Mouse (Mus musculus) heart, adult 11 months (tissue): ENCODE results near the gene Klhl22.
"Not testable (repeated sequence)": the region's sequence is repeated elsewhere in the genome, so short reads cannot be mapped to it uniquely, and the experiment has no call there.

Experiments
- DNase-seq: peaks from one replicate; pipeline ENCODE4 v3.0.0; 2022

Gene Klhl22

DNA sequence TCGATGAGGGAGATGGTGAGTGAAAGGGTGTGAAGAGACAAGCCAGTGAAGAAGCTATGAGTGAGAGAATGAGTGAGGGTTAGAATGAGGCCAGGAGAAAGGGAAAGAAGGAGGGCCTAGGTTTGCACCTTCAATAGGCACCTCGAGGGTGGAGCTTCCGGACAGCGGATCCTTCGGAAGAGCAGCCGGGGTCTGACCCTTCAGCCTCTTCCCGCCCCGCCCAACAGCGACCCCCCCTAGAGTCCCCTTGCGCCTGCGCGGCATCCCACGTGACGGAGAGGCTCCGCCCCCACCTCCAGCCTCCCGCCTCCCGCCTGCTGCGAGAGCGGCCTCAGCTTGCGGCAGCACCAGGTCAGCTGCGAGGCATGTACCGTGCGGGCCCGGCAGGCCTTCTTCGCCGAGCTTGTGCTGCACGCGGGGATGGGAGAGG, at the start of gene Klhl22:
Gene Klhl22, plus strand, starts transcription at position 275 of the 430 bp plus-strand sequence.
- peak; percentile 99 for DNase-seq

DNA sequence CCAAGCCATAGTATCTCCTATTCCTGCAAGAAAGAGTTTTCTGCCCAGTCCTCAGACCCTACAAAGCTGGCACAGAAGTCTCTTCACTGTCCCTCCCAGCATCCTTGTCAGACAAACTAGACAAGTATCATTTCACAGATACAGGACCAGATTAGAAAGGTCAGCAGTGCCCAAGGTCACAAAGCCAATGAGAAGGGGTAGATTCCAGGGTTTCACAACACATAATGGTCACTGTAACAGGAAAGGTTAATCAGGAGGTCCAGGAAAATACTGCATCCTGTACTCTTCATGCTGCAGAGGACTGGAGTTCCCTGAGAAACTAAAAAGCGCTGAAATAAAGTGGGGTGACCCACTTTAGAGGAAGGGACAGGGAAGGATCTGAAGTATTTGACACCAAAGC, 41.6 kb upstream of the Klhl22 start:
- no peak for DNase-seq

DNA sequence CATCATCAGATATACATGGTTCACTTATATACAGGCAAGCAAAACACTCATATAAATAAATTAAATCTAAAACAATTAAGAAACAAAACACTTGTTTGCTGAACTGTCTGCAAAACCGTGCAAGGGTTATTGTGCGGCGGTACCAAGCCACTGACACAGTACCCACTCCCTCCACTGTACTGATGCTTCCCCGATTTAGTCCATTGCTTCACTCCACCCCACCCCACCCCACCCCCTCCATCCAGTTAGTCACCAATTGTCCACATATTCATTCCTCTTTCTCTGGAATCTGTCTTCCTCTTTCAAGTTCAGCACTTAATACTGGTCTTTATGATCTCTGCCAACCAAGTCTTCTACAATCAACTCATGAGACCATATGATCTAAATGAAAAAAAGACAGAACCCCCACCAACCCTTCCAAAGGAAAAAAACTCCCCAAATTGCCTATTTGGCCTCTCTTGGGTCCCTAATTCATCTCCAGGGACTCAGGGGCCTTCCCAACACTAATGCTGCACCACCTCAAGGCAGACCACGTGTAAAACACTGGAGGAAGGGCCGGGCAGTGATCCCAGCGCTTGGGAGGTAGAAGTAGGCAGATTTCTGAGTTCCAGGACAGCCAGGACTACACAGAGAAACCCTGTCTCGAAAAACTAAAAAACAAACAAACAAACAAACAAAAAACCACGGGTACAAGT, 38.2 kb upstream of the Klhl22 start:
- no peak for DNase-seq

DNA sequence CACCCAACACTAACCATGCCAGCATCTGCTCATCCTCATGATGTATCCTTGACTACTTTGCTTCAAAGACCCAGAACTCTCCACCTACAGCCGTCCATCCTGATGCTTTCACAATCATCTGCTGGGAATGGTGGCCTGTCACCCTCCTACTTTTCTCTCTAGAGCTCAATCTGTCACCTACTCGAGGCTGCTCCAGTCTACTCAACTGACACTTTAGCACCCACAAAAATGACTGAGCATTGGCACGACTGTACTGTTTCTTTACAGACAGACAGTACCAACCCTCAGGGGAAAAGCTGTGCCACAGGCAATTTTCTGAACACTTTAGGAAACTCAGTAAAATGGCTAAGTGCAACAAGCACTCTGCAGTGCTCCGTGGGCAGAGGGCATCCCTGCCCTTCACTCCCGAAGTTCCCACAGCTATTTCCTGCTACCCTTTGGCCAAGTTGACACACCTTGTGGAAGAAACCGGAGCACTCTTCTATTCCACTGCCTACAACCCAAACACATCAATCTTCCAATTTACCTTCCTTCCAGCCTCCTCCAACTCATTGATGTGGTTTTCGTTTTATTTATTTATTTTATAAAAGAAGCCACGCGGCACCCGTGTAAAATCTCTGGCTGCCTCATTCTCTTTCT, 37.5 kb upstream of the Klhl22 start:
- DNase-seq: no peak

DNA sequence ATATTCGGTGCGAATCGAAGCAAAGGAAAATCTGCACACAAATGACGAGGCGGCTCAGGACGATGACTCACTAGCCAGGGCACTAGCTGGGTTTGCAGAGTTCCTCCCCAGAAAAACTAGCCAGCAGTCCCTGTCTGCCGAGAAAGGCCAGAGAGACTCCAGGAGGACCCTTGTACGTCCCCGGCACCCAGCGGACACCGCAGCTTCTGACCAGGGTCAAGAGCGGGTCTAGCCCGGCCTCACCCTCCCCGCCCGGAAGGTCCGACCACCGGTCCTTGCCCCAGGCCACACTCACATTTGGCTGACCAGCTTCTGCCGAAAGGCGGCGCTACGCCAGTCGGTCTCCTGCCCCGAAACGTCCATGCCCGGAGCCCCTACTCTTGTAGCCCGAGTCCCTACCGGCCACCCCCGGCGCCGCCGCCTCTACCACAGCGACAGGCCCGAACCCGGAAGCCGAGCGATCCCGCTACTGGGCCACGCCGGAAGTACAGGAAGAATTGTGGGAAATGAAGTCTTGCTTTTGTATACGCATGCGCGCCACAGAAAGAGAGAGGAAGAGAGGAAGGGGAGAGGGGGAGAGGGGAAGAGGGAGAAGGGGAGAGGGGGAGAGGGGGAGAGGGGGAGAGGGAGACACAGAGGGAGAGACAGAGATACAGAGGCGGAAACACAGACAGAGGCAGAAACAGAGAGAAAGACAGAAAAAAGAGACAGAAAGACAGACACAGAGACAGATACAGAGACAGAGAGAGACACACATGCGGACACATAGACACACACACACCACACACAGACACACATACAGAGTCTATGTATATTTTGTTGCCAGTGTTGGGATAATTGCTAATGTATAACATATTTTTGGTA, 36.7 kb upstream of the Klhl22 start:
- DNase-seq: peak; percentile 99

DNA sequence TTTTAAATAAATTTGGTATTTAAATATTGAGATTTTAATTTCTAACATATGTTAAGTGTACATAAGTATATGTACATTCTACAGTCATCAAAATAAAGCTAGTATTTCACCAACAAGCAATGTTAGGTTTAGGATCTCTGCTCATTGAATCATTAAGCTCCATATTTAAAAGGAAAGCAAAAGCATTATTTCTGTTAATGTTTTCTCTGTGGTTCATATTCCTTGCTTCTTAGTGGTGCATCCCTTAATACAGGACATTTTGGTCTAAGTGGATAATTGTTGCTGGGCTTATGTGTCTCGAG, 36.1 kb upstream of the Klhl22 start:
- DNase-seq: no peak

DNA sequence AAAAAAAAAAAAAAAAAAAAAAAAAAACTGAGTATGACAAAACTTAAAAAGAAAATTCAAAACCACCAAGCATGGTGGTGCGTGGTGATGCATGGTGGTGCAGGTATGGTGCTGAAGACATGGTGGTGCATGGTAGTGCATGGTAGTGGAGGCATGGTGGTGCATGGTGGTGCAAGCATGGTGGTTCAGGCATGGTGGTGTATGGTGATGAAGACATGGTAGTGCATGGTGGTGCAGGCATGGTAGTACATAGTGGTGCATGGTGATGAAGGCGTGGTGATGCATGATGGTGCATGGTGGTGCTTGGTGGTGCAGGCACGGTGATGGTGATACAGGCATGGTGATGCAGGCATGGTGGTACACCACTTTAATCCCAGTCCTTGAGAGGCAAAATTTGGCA, 35.0 kb upstream of the Klhl22 start:
- peak; percentile 89 for DNase-seq

DNA sequence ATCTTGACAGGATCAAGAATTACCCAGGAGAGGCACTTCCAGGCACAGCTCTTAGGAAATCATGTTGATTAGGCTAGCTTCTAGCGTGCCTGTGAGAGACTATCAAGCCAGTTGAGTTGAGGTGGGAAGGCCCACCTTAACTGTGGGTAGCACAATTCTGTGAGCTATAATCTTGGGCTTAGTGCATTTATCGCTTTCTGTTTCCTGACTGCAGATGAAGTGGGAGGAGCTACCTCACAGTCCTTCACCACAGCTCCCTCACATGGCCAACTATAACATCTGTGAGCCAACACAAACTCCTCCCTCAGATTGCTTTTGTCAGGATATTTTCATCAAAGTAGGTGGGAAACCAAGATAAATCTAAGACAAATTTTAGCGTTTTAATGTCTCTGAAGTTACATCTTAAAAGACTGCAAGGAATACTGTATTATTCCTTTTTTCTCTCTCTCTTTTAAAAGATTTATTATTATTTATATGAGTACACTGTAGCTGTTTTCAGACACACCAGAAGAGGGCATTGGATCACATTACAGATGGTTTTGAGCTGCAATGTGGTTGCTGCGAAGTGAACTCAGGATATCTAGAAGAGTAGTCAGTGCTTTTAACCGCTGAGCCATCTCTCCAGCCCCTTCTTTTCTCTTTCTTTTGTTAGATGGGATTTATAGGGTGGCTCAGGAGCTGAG, 32.1 kb upstream of the Klhl22 start:
- peak; percentile 94 for DNase-seq

DNA sequence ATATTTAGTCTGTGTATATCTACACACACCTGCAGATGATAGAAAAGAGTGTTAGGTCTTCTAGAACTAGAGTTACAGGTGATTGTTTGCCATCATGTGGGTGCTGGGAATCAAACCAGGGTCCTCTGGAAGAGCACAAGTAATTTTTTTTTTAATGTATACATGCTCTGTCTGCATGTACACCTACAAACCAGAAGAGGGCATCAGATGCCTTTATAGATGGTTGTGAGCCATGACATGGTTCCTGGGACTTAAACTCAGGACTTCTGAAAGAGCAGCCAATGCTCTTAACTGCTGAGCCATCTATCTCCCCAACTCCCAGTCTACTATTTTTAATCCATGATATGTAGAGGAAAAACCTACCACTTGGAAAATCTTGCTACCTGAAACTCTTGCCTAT, 29.4 kb upstream of the Klhl22 start:
- DNase-seq: no peak

DNA sequence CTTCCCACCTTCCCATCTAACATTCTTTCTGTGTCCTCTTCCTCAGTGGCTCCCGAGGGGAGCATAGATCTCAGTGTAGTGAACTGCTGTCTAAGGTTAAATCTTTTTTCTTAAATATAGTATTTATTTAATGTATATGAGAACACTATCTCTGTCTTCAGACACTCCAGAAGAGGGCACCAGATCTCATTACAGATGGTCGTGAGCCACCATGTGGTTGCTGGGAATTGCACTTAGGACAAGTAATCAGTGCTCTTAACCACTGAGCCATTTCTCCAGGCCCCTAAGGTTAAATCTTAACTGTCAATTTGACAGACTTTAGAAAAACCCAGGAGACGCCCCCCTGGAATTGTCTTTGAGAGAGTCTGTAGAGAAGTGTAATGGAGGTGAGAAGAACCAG, 27.4 kb upstream of the Klhl22 start:
- no peak for DNase-seq

DNA sequence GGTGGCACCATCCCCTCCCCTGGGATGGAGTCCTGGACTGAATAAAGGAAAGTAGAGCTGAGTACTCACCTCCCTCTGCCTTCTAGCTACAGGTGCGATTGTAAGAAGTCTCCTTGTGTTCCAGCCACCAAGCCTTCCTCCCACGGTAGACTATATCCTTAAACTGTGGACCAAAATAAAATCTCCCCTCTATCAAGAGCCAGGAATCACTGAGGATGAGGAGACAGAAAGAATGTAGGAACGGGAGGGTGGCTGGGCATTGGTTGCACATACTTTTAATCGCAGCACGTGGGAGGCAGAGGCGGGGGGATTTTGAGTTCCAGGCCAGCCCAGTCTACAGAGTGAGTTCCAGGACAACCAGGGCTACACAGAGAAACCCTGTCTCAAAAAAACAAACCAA, 27.0 kb upstream of the Klhl22 start:
- DNase-seq: no peak

DNA sequence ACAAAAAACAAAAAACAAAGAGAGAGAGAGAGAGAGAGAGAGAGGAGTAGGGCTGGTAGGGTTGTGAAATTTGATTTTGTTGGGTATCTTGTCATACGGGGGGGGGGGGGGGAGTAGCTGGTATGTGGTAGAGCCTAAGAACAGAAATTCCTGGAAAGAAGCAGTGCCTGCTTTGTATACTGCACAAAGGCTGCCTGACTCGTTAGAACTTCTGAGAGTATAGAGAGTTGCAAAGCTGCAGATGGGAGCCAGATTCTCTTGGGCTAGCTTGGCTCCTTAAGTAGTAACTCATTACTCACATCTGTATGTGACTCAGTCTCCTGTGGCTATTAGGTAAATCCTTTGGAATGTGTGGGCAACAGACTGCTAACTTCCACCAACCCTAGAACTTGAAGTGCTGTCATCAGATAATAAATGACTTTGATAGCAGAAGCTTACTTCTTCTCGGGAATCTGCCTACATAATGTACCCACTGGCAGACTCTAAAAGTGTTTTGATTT, 26.5 kb upstream of the Klhl22 start, which contains the start of gene Med15:
Gene Med15, minus strand, starts transcription at position 51 of the 500 bp plus-strand sequence.
- DNase-seq: no peak

DNA sequence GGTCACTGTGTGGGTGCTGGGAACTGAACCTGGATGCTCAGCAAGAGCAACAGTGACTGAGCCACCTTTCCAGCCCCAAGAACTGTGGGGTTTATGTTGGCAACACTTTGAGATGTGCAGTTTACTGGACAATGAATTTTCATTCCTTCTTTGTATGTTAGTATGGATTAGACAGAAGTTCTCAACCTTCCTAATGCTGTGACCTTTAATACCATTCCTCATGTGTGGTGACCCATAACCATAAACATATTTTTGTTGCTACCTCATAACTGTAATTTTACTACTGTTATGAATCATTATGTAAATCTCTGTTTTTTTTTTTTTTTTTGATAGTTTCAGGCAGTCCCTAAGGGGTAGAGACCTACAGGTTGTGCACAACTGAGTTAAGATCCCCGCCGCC, 25.8 kb upstream of the Klhl22 start:
- DNase-seq: no peak

DNA sequence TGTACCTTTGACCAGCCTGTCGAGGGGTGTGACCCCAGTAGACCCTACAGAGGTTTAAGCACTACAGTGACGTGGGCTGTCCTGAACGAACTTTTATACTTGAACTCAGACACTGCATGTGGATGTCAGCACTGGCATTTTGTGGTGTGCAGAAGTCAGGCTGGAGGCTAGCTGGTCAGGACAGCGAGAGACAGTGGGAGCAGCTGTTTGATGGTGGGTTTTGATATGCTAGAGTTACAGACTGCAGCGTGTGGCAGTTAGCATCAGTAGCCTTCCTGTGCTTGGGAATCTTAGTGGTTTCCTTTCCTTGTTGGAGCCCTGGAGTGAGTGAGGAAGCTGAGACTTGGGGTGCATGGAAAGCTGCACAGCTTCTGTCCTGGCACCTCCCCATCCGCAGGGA, 24.5 kb upstream of the Klhl22 start:
- not testable (repeated sequence) for DNase-seq

DNA sequence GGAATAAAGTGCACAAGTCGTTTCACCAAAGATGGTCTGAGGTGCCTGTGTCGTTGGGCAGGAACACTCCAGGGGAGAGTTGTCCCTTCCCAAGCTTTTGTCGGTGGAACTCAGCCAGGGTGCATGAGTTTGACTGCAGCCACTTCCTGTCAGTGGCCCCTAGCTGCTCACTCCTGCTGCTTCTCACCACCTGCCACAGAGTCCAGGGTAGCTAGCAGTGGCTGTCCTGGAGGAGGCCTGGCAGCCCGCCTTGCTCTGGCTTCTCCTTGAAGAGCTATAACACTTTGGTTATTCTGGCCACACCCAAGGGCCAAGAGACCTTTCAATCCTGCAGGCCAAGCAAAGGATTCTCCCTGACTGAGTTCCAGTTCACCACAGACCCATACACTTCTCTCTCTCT, 23.3 kb upstream of the Klhl22 start:
- DNase-seq: no peak

DNA sequence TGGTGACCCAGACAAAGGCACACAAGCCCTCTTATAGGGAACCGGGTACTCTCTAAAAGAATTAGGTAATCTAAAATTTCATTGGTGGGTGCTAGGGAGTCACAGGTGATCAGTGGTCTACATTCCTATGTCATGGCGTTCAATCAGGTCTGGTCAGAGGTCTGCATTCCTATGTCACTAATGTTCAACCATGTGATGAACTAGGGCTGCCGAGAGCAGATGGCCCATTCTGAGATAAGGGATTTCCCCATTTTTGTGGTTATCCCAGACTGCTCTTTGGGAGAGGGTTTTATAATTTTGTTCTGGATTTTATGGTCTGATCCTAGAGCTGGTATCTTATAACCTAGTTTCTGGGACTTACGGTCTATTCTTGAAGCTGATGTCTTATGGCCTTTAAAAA, 19.3 kb upstream of the Klhl22 start:
- no peak for DNase-seq

DNA sequence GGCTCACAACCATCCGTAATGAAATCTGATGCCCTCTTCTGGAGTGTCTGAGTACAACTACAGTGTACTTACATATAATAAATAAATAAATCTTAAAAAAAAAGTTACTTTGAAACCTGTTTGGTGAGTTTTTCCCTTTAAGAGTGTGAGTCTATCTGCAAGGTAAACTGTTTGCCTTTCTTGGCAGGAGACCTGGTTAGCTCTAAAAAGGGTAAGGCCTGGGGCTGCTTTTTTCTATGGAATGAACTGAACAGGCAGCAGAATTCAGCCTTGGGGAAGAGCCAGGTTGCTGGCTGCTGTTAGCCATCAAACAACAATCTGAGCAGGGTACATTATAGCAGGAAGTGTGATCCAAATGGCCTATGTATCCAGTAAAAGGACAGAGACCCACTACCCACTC, 16.6 kb upstream of the Klhl22 start:
- no peak for DNase-seq

DNA sequence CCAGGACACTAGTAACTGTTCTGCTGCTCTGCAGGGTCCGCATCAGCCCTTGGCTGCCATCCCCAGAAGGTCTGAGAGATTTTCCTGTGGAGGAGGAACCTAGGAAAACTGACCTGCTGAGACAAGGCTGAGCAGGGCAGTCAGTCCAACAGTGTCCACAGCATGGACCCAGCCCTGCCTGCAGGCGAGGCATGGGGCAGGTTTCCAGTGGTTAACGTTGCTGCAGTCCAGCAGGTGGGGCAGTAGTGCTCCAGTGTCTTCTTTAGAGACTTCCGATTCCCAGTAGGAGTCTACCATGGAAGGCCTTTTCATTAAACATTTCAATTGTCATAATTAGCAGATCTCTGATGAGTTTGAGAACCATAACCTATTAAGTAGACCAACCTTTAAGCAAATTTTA, 16.1 kb upstream of the Klhl22 start:
- no peak for DNase-seq

DNA sequence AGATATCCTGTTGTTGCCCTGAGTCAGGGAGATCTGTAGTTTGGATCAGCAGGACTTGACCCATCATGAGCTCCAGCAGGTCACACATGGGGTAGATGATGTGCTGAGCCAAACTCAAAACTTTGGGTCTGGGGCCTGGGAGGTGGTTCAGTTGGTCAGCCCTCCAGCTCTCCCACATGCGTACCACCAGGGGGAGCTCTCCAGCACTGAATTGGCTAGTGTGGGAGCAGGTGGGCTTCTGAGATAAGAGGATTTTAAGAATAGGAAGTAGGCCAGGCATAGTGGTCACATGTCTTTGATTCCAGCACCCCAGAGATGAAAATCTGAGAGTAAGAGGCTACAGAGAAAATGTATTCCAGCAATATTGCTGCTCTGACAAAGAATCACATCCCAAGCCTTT, 14.9 kb upstream of the Klhl22 start:
- no peak for DNase-seq

DNA sequence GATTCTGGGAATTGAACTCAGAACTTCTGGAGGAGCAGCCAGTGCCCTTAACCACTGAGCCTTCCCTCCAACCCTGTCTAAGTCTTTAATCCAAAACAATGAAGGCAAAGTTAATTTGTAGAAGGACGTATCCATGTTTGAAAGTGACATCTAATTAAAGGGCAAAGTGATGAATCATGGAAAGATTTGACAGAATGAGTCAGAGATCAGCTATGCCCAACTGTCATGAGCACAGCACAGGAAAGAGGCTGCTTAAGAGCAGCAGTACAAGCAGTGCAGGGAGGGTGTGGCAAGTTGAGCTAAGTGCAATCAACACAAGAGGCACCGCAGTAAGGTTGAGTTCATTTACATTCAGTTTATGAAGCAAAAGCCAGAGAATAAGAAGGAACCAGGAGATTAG, 14.4 kb upstream of the Klhl22 start:
- DNase-seq: no peak

DNA sequence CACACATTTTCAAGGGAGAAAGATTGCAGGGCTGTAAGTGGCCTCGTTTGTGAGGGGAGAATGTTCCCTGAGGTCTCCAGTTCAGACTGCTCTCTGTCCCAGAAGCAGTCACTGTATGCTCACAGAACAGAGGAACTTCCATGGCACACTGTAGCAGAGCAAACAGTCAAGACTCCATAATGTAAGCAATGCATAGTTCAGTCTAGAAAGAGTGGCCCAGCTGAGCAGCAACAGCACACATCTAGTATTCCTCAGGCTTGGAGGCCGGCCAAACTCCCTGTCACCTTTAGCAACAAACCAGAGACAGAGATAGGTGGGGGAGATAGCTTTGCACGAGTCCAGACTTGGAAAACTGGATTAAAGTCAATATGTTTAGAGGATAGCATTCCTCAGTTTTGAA, 6.4 kb upstream of the Klhl22 start:
- peak; percentile 68 for DNase-seq

DNA sequence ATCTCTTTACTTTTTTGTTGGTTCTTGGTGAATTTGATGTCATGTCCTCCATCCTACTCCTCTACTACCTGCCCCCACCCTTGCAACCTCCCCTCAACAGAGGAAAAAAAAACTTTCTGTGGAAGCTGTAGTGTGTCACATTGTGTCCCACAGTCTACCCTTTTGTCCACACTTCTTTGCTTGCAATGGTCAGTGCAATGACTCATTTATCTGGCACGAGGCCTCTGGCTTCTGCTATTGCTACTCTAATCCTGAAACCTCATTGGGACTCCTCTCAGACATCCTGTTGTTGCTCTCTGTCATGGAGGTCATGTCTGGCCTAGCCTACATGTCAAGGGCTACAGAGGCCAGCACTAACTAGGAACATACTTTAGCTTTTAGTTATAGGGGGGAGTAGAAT, 5.7 kb upstream of the Klhl22 start:
- peak; percentile 93 for DNase-seq

DNA sequence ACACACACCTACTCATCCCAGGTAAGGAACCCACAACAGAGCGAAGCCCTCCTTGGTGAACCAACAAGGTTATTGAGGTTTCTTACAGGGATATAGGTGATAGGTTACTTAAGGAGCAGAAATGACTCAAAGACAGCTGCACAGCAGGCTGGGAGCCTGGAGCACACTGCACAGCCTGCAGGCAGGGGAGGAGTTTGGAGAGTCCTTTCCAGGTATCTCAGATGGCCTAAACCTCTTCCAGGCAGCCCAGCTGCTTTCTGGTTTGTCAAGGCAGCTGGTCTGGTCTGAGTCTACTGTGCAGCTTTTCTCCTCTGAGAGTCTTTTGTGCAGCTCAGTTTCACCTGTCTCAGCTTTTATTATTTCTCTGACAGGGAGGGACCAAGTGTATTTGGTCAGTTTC, 1.7 kb upstream of the Klhl22 start:
- DNase-seq: peak; percentile 78
